Mouse (Mus musculus) heart, adult 2 months (tissue): ENCODE measurements around the gene Relb.

ENCODE experiments used
- CTCF ChIP-seq: fragments of 200-600 bp; IDR thresholded peaks from 2 replicates; pipeline ENCODE4 v1.8.1; 2022; ENCODE audit warnings: antibody characterized with exemption, mild to moderate bottlenecking, moderate library complexity
- POLR2A ChIP-seq: fragments of 200-500 bp; IDR thresholded peaks from 2 replicates; pipeline ENCODE4 v1.6.1; 2011; ENCODE audit warnings: mild to moderate bottlenecking, low read depth, low read length, control low read depth; ENCODE audit not compliant: insufficient read depth

DNA sequence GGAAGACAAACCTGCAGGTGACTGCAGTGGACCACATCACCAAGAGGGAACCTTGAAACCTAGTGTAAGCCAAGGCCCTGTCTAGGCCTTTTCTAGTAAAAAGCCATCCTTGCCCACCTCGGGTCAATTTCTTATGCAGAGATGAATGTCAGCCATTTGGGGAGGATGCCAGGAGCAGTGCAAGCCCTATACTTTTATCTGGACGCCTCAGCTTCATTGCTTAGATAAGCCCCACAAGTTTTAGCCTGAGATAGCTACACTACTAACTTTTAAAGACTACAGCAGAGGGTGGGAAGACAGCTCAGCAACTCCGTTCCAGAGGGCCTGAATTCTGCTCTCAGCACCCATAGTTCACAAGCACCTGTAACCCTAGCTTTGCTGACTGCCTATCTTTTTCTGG is 65.4 kb downstream of the Relb start:
- no peak for TF ChIP-seq CTCF
- TF ChIP-seq POLR2A = no peak
